Mouse (Mus musculus) bone marrow macrophage, adult 2 months (primary cell): ENCODE results near the gene Srgap1.

Source experiments
- CTCF ChIP-seq: IDR thresholded peaks from 2 replicates; pipeline ENCODE4 v1.5.1; 2012; ENCODE audit warnings: low read depth, mild to moderate bottlenecking, low read length, moderate library complexity
- POLR2A ChIP-seq: IDR thresholded peaks from 2 replicates; pipeline ENCODE4 v1.6.1; 2012; ENCODE audit warnings: mild to moderate bottlenecking, low read depth, low read length, borderline replicate concordance

DNA sequence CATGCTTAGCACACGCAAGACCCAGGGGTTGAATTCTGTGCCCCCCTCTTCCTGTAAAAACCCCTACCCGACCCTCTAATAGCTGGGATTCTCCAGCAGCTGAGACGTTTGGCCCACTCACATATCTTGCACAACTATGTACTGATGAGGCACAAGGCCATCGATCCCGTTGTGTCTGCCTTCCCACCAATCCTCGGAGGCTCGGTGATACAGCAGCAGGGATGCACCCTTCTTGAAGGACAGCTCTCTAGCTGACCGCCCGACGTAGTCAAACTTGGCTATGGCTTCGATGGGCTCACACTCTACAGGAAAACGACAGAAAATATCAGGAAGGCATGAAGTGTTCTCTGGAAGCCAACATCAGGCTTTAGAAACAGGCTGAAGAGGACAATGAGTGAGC is 252.6 kb downstream of the Srgap1 start:
- TF ChIP-seq POLR2A (no peak), CTCF (no peak)
